Mouse (Mus musculus) liver, embryonic 14.5 days (tissue): Measurements from ENCODE around the gene Lgals2. TPM values are rescaled to one million over a fixed set of nuclear protein-coding genes. Genes with fewer than 3 reads are reported as not detected.

Experiments used
- ATAC-seq: fragments of 200-750 bp; cut with Nextera tagmentation; 2 replicates; pipeline ENCODE4 v1.8.0; 2017; ENCODE audit warnings: moderate number of reproducible peaks, mild to moderate bottlenecking, moderate library complexity; ENCODE audit not compliant: insufficient read depth
- DNase-seq, 3 experiments: peaks; one replicate each; pipeline ENCODE4 v3.0.0-alpha.2; 2012 to 2013; ENCODE audit warnings: low read depth in 3 of 3, low spot score in 3 of 3
- H3K27ac ChIP-seq: fragments of 300-500 bp; sonication (generic); 2 replicates; pipeline ENCODE4 v1.5.1; 2014; ENCODE audit warnings: moderate library complexity, mild to moderate bottlenecking, control low read depth, inconsistent platforms
- H3K27me3 ChIP-seq: fragments of 300-500 bp; sonication (generic); 2 replicates; pipeline ENCODE4 v1.6.1; 2014; ENCODE audit warnings: mild to moderate bottlenecking, low read length, moderate library complexity; ENCODE audit not compliant: control insufficient read depth, insufficient read depth
- H3K36me3 ChIP-seq: fragments of 300-500 bp; sonication (generic); replicated peaks from 2 replicates; pipeline ENCODE4 v1.6.1; 2014; ENCODE audit warnings: low read depth; ENCODE audit not compliant: control insufficient read depth, insufficient read depth
- H3K4me1 ChIP-seq, 2 experiments: fragments of 200-500 bp in 1 of 2; fragments of 300-500 bp in 1 of 2; sonication (generic) in 1 of 2; replicated peaks; 2 replicates each; pipeline ENCODE4 v1.6.1; 2012 to 2014; ENCODE audit warnings: antibody characterized with exemption in 1 of 2, inconsistent platforms in 1 of 2, low read length in 1 of 2; ENCODE audit not compliant: control insufficient read depth in 2 of 2, insufficient read depth in 2 of 2
- H3K4me2 ChIP-seq: fragments of 300-500 bp; sonication (generic); 2 replicates; pipeline ENCODE4 v1.6.1; 2014; ENCODE audit warnings: low read depth, mild to moderate bottlenecking, control low read depth, moderate library complexity
- H3K4me3 ChIP-seq, 2 experiments: fragments of 200-500 bp in 1 of 2; fragments of 300-500 bp in 1 of 2; sonication (generic) in 1 of 2; 2 replicates each; pipeline ENCODE4 v1.5.1; 2012 to 2014; ENCODE audit warnings: low read depth in 2 of 2, low read length in 2 of 2, mild to moderate bottlenecking in 2 of 2, control low read depth in 1 of 2, inconsistent platforms in 1 of 2, moderate library complexity in 1 of 2; ENCODE audit not compliant: insufficient read depth in 1 of 2
- H3K9ac ChIP-seq: fragments of 300-500 bp; sonication (generic); replicated peaks from 2 replicates; pipeline ENCODE4 v1.6.1; 2014; ENCODE audit warnings: mild to moderate bottlenecking, control low read depth, moderate library complexity
- H3K9me3 ChIP-seq: fragments of 300-500 bp; sonication (generic); 2 replicates; pipeline ENCODE4 v1.6.1; 2016; ENCODE audit warnings: low read length, mixed read lengths; ENCODE audit not compliant: control insufficient read depth
- CTCF ChIP-seq: IDR thresholded peaks from 2 replicates; pipeline ENCODE4 v1.5.1; 2016; ENCODE audit warnings: antibody characterized with exemption, low read depth, control low read depth
- EP300 ChIP-seq: IDR thresholded peaks from 2 replicates; pipeline ENCODE4 v1.6.1; 2016; ENCODE audit warnings: antibody characterized with exemption, low read depth
- WGBS: fragments of 180-500 bp; shearing (Covaris S2); extraction: QIAGEN DNeasy Blood & Tissue Kit; methylation state at CpG from one replicate; pipeline ENCODE4 v1.1.7; 2014; ENCODE audit not compliant: insufficient replicate concordance; 5-methylcytosine and 5-hydroxymethylcytosine counted together
- polyA plus RNA-seq, 2 experiments: library from polyadenylated mRNA; depleted of rRNA in 1 of 2; stranded (reverse) in 1 of 2; unstranded in 1 of 2; fragments of >200 nt; fragmentation: Nextera tagmentation in 1 of 2; extraction: Ambion mirVana in 1 of 2; gene quantifications; 2 replicates each; pipeline versions ENCODE4 v1.2.1 to v1.2.3; 2012 to 2014

Gene Lgals2
- polyA plus RNA-seq, 2 experiments: 9.8 to 14.0 TPM

DNA sequence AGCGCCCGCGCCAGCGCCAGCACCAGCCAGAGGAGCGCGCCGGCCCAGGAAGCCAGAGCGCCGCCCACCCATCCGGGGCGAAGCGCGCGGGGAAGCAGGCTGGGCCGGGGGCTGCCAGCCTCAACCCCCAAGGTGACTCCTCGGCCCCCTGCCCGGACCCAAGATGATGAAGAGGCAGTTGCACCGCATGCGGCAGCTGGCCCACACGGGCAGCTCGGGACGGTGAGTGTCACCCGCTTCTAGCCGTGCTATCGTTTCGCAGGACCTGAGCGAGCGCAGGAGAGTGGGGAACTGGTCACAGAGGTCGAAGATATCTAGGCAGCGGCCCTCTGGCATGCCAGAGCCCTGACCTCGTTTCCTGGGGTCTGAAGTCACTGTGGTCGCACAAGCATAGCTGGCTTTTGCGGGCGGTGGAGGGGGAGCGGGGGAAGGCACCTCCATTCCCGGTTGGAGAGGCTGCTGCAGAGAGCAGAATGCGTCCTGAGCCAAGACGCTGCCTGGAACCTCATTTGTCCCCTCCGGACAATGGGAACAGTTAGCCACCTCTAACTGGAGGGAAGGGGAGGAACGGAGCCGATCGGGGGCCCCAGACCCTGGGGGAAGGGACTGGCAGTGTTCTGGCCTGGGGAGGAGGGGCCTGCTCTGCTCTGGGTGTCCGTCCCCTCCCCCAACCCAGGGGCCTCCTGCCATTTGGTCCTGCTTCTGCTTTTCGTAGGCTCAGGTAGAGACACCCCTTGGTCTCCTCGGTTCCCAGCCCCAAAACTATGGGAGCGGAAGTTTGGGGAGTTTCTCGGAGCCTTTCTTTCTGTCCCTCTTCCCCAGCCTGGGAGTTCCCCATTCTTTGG is 44.6 kb upstream of the Lgals2 start, which contains the start of gene Sh3bp1:
TSS of gene Sh3bp1 (plus strand) at position 29 of the 845 bp plus-strand sequence.
- TF ChIP-seq CTCF (no peak), EP300 (no peak)
- H3K4me2 ChIP-seq: peak within 1 kb of the TSS; percentile 94
- H3K4me1 ChIP-seq: peaks cover 42 to 54% of the 10 kb centered on the region in 2 experiments
- peak within 1 kb of the TSS; percentile 77 for H3K9ac ChIP-seq
- ATAC-seq (peak; percentile 62), DNase-seq (no peak)
- peaks cover 6% of the 10 kb centered on the region for H3K36me3 ChIP-seq
- H3K4me3 ChIP-seq: peak within 1 kb of the TSS; percentile 80 to 81
- H3K27ac ChIP-seq: peak within 1 kb of the TSS; percentile 73
- under 1% methylated on average over 47 of the region's 47 CpGs for WGBS
- no peaks in the 10 kb centered on the region for H3K9me3 ChIP-seq
- no peaks in the 10 kb centered on the region for H3K27me3 ChIP-seq

- TF ChIP-seq CTCF: no peak
- TF ChIP-seq EP300: no peak
- H3K4me1 ChIP-seq: peaks cover 45 to 60% of the 10 kb centered on the region in 2 experiments
- WGBS: 3% methylated on average over 20 of the region's 20 CpGs
Observed at GRCm38 (mm10) chr15:78899409-78899739, 44.0 kb upstream of the Lgals2 start, which contains the start of gene Gm49510. Gene Gm49510, plus strand, starts transcription at chr15:78899667.

GRCm38 (mm10) chr15:78898507-78899001 is 43.2 kb upstream of the Lgals2 start:
- no peak for TF ChIP-seq CTCF
- no peak for TF ChIP-seq EP300
- H3K9me3 ChIP-seq: no peaks in the 10 kb centered on the region
- peak overlapping the region; percentile 73 for H3K27ac ChIP-seq
- WGBS: 22% methylated on average over 6 of the region's 6 CpGs
- H3K9ac ChIP-seq: peak overlapping the region; percentile 77
- H3K4me2 ChIP-seq: peak overlapping the region; percentile 94
- no peak for DNase-seq
- ATAC-seq: no peak
- H3K4me1 ChIP-seq: peaks cover 51 to 66% of the 10 kb centered on the region in 2 experiments
- H3K27me3 ChIP-seq: no peaks in the 10 kb centered on the region
- H3K36me3 ChIP-seq: no peaks in the 10 kb centered on the region
- H3K4me3 ChIP-seq: peak overlapping the region; percentile 80 to 81

More at GRCm38 (mm10) chr15:78899409-78899739, 44.0 kb upstream of the Lgals2 start, which contains the start of gene Gm49510:
- Histone ChIP-seq H3K27ac (peak within 1 kb of the TSS; percentile 73), H3K36me3 (peaks cover 2% of the 10 kb centered on the region), H3K4me2 (peak within 1 kb of the TSS; percentile 94), H3K4me3 (peak within 1 kb of the TSS; percentile 80 to 81), H3K9ac (peak within 1 kb of the TSS; percentile 77), H3K9me3 (no peaks in the 10 kb centered on the region), H3K27me3 (no peaks in the 10 kb centered on the region)
- ATAC-seq (no peak), DNase-seq (no peak)

DNA sequence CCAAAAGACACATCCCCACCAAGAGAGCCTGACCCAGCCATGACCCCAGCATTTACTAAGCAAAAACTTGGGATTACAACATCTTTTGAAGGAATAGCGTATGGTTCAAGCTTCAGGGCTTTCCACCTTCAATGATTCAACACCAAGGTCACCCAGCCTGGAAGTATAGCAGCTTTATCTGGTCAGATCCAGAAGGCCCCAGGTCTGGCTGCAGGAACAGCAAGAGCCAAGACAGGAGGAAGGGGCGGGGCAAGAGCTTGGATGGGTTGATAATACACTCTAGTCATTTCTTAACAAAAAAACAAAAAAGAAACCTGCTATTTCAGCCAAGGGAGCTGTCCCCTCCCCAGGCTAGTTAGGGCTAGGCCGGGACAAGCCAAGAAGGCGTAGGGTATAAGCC is 42.2 kb upstream of the Lgals2 start:
- peak overlapping the region; percentile 73 for H3K27ac ChIP-seq
- DNase-seq (peak; percentile 57 to 63 (median 62)), ATAC-seq (peak; percentile 50; the same call in 1 of the 2 replicates)
- no peaks in the 10 kb centered on the region; the same call in 1 of the 2 replicates for H3K36me3 ChIP-seq
- peaks cover 51 to 67% of the 10 kb centered on the region in 2 experiments for H3K4me1 ChIP-seq
- 0 out of 2 replicates have a peak overlapping the region, but pooled peaks have one; percentile 29 for H3K9ac ChIP-seq
- peak overlapping the region; percentile 94 for H3K4me2 ChIP-seq
- WGBS: 21% methylated on average over 4 of the region's 4 CpGs
- H3K9me3 ChIP-seq: no peaks in the 10 kb centered on the region
- TF ChIP-seq EP300 (no peak), CTCF (no peak)
- H3K27me3 ChIP-seq: no peaks in the 10 kb centered on the region
- no peak overlapping the region for H3K4me3 ChIP-seq

DNA sequence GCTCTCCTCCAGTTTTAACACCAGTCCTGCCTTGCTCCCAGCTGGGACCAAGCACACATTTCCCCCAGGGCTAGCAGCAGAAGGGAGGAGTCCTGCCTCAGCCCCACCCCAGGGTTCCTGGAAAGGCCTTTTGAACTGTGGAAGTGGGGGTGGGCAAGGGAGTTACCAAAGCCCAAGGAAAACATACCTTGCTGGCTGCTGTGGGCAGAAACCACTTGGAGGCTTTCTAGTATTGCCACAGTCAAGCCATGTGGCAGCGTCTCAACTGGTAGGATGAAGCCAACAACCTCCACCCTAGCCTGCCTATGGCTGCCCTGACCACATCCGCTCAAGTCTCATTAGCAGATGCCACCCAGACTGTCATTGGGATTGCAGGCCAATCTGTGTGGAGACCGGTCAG is 40.8 kb upstream of the Lgals2 start:
- 52% methylated on average over 3 of the region's 3 CpGs for WGBS
- H3K9me3 ChIP-seq: no peaks in the 10 kb centered on the region
- peak overlapping the region; percentile 94 for H3K4me2 ChIP-seq
- no peak overlapping the region; a peak in 1 of 4 replicates for H3K4me3 ChIP-seq
- H3K9ac ChIP-seq: peak overlapping the region; percentile 44
- H3K4me1 ChIP-seq: peaks cover 54 to 70% of the 10 kb centered on the region in 2 experiments
- ATAC-seq: peak; percentile 27; the same call in 1 of the 2 replicates
- TF ChIP-seq EP300 (no peak), CTCF (no peak)
- H3K36me3 ChIP-seq: peaks cover 7% of the 10 kb centered on the region; the same call in 1 of the 2 replicates
- H3K27ac ChIP-seq: peak overlapping the region; percentile 73
- no peak for DNase-seq
- no peaks in the 10 kb centered on the region for H3K27me3 ChIP-seq
